Mouse (Mus musculus): Measurements from ENCODE around the gene Krt71. TPM values are rescaled to one million over a fixed set of nuclear protein-coding genes. Genes with fewer than 3 reads are reported as not detected.
"Not testable (repeated sequence)": the region's sequence is repeated elsewhere in the genome, so short reads cannot be mapped to it uniquely, and the experiment has no call there.

Krt71 gene
- total RNA-seq (2021) = not detected
- long read RNA-seq, experiment 1 = 0 reads
- long read RNA-seq, experiment 2 = 0 reads

DNA sequence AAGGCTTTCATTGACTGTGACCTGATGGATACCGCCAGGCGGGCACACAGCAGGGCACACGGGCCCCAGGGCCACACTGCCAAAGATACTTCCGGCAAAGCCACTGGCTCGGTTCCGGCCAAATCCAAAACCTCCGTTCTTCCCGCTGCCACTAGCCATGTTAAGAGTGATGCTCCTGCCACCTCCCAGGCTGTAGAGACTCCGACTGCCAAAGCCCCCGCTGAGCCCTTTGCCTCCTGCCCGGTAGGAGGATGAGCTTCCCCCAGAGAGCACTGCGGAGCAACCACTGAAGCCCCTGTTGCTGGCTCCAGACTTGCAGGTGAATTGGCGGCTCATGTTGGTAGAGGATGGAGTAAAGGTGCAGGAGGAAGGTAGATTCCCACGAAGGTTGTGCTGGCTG, at the start of gene Krt71:
TSS of gene Krt71 (minus strand) at position 399 of the 400 bp plus-strand sequence.
- DNase-seq (ENCODE audit: low spot score in 2 of 2) = no peak

DNA sequence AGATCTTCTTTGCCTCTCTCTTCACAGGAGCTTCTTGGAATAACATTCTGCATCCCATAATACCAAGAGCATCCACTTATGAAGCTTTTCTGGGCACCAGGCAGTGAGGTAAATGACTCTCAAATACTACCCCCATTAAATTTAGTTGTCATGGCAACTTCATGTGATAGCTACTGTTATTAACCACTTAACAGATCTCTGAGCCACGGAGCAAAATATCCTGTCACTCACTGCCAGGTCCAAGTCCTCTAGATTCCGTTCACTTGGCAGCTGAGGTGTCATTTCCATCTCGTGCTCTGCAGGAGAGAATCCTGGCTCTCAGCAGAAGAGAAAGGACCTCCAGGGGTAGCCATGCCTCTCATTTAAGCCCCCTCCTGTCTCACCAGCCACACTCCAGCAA, 48.0 kb upstream of the Krt71 start:
- DNase-seq (ENCODE audit: low spot score in 2 of 2) = no peak

DNA sequence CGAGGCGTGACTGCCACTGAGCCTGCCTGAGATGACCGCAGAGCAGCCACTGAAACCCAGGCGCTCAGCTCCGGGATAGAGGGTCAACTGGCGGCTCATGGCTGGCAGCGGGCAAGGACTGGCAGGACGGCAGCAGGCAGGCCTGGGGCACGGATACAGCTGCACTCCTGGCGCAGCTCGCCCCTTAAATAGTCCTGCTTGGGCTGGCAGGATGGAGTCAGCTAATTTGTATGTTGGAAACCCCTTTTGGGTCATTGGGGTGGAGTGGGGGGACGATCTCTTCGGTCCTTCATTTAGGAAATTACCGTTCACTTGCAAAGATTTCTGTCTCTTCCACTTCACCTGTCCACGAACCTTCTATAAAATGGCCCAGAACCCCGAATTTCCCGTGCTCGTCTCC, 43.5 kb upstream of the Krt71 start, which contains the start of gene Krt72:
TSS of gene Krt72 (minus strand) at position 101 of the 400 bp plus-strand sequence.
- no peak for DNase-seq (ENCODE audit: low spot score in 2 of 2)

DNA sequence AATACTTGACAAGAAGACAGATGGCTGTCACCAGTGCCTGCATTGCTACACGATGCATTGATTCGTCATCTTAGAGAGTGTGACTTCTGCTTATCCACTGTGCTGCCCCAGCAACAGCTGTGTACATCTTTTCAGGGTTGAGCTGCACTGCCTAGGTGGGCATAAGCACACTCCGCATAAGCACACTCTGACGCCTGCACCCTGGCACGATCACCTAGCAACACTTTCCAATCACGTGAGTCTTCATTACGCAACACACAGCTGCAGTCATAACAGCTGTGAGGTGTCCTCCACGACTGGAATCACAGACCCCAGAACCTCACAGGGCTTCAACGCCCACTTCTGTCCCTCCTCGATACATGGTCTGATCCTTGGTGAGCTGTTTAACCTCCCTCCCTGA, 30.5 kb upstream of the Krt71 start:
- DNase-seq (ENCODE audit: low spot score in 2 of 2) = no peak

DNA sequence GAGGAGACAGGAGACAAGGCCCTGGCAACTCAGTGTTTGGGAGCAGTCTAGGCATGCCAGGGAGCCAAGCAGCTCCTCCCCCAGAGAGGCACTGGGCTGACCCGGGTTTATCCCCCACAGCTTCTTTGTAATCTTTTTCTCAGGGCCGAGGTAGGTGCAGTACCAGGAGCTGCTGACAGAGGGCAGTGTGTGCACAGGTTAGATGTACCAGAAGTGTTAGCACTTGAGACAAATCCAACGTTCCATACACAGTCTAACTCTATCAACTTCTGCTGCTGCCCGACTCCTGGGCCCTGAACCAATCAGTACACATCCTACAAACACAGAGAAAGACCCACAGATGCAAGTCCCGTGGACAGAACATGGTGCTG, 29.8 kb upstream of the Krt71 start:
- DNase-seq (ENCODE audit: low spot score in 2 of 2) = peak; percentile 63 to 70

DNA sequence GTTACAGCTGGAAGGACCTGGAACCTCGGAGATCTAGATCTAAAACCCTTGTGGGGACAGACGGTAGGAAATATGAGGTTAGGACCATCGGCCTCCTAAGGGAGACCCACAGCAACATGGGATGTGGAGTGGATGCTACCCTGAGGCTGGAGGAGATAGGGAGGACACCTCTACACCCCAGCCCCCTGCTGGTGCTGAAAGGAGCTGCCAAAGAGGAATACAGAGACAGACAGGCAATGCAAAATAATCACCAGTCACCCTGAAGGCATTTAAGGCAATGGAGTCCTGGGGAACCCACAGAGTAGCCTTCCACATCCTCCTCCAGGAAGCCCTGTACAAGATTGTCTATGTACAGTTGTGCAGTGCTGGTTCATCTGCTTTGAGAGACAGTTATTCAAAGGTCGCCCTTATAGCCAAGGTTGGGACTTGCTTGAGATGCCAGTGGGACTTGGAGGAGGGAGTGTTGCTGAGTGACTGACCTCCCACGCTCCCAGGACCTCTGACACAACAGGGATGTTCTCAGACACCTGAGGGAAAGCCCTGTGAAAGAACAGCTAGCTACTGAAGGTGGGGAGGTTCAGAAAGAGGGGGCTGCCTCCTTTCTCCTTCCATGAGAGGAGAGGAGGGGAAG, 29.3 kb upstream of the Krt71 start:
- DNase-seq (ENCODE audit: low spot score in 2 of 2) = no peak

DNA sequence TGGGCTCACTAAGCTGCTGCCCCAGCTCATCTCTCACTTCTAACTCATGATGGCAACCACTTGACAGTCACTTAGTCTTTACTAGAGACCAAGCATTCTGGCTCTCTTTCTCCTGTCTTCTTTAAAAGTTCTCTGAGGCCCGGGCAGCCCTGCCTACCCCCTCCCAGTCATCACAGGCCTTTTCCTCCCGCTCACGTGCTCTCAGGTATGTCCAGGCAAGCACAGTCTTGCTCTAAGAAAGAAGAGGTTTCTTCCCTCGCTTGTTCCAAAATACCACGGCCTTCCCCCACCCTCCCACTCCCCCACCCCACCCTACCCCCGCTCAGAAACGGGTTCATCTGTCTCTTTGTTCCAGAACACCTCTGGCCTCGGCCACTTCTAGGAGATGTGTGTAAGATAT, 27.3 kb upstream of the Krt71 start:
- DNase-seq (ENCODE audit: low spot score in 2 of 2) = no peak

DNA sequence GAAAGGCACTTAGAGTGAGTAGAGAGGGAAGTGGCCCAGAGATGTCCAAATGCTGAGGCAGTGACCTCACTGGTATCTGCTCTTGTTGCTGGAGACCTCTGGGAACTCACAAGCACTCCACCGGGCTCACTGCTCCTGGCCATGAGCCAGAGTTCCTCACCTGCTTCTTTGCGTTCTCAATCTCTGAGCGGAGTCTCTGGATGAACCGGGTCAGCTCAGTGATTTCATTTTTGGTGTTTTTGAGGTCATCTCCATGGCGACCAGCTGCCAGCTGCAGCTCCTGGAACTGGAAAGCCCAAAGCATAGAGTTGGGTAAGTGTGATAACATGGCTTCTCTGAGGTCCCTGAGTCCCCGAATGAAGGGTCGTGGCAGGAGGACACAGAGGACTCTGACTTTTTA, 5.1 kb downstream of the Krt71 start:
- no peak for DNase-seq (ENCODE audit: low spot score in 2 of 2)

DNA sequence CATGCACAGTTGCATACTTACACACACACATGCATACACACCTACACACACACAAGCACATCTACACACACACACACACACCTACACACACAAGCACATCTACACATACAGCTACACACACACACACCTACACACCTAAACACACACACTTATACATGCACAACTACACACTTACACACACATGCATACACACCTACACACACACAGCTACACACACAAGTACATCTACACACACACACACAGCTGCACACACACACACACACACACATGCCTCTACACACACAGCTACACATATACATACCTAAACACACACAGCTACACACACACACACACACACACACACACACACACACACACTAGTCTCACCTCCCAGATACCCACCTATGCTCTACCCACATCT, 12.3 kb downstream of the Krt71 start:
- DNase-seq (ENCODE audit: low spot score in 2 of 2) = no peak

DNA sequence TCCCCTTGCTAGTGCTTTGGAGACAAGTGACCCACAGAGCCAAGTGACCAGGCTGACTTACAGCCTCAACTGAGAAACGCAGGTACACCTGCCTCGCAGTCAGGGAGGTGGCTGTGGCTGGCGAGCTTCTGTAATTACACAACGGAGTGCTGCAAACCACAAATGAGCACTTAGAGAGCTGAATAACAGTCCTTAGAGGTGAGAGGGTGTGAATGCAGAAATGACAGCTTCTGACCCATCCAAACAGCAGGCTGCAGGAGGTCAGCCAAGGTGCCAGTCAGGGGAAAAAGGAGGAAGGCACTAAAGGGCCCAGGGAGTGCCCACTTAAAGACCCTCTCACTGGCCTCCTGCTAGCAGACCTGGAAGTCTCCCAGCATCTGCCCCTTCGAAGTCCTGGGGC, 18.2 kb downstream of the Krt71 start:
- no peak for DNase-seq (ENCODE audit: low spot score in 2 of 2)

DNA sequence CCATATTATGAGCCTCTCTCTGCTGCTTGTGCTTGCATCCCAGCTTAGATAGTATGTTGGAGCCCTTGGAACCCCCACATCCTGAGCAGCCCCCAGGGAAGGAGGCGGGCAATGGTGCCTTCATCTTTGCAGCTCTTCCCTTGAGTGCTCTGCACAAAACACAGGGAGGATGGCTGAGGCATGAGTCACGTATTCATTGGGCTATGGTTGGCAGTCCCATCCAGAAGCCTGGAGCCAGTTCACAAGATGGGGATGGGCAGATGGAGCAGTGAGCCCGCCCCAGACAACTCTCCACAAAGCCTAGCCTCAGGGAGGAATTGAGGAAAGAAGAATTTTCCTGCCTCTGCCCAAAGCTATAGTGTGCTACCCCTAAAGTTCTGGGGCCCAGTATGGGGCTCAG, 27.1 kb downstream of the Krt71 start:
- DNase-seq (ENCODE audit: low spot score in 2 of 2) = no peak

DNA sequence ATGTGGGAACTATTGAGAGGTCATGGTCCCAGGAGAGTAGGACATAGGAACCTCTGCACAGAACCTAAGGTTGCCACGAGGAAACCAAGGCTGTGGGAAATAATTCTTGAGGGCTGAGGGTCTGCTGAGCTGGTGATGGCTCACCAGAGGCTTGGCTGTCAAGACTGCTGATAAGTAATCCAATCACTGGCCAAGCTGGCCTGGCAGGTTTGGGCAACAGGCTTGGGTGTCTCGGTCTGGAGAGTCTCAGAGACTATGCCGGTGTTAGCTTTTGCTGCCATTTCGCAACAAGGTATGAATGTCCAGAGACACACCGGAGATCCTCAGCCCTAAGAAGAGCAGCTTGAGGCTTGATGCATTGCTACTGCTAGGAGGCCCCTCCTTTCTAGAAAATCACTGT, 28.6 kb downstream of the Krt71 start:
- no peak for DNase-seq (ENCODE audit: low spot score in 2 of 2)

DNA sequence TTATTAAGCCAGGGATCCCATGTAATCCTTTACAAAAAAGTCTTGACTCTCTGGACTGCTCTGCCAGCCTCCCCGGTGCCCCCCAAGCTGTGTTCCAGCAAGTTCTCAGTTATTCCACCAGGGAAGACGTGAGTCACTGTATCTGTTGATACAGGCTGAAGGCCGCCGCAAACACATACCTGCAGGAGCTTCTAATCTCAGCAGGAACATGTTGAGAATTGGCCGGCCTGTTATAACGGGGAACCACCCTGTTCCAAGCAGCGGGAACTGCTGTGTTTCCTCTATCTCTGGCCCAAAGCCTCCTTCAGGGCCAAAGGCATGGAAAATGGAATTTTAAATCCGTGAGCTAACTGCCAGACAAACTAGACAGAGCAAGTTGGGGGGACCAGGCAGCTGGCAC, 29.2 kb downstream of the Krt71 start:
- DNase-seq (ENCODE audit: low spot score in 2 of 2) = no peak

DNA sequence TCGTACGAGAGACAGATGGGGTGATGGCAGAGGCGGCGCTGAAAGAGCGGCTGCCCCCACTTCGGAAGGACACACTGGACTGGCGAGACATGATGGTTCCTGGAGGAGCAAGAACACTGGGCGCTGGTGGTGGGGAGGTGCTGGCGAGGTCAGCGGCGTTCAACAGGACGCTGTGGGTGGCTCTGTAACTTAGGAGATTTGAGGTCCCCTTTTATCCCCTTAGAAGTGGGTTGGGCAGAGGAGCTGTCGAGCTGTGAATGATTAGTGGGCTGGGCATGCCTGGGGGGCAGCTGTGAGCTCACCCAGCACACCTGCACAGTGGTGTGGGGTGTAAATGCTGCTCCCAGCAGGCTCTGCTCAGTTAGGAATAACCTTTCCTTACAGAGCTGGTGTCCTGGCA, 30.2 kb downstream of the Krt71 start, which contains the start of gene Krt5:
TSS of gene Krt5 (minus strand) at position 179 of the 400 bp plus-strand sequence.
- DNase-seq (ENCODE audit: low spot score in 2 of 2) = no peak

DNA sequence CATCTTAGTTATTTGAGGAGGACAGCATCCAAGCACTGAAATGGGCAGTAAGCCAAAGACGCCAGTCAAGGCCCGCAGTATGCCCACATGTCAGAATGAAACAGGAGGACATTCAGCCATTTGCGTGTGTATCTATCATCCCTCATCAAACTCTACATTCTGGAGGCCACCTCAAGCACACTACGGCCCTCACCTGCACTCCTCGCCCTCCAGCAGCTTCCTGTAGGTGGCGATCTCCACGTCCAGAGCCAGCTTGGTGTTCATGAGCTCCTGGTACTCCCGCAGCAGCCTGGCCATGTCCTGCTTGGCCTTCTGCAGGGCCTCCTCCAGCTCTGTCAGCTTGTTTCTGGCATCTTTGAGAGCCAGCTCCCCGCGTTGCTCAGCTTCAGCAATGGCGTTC, 34.2 kb downstream of the Krt71 start:
- DNase-seq (ENCODE audit: low spot score in 2 of 2) = no peak

DNA sequence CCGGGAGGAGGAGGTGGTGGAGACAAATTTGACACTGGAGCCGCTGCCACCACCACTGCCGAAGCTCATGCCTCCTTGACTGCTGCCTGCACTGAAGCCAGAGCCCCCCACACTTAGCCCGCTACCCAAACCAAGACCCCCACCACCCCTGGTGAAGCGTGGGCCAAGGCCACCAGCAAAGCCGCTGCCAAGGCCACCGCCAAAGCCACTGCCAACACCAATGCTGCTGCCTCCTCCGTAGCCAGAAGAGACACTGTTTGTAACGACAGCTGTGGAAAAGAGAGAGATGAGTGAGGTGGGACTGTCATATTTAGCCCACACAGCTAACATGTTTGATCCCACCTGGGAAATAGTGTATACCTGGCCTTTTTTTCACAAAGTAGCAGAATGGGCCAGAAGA, 35.5 kb downstream of the Krt71 start:
- DNase-seq (ENCODE audit: low spot score in 2 of 2) = no peak

DNA sequence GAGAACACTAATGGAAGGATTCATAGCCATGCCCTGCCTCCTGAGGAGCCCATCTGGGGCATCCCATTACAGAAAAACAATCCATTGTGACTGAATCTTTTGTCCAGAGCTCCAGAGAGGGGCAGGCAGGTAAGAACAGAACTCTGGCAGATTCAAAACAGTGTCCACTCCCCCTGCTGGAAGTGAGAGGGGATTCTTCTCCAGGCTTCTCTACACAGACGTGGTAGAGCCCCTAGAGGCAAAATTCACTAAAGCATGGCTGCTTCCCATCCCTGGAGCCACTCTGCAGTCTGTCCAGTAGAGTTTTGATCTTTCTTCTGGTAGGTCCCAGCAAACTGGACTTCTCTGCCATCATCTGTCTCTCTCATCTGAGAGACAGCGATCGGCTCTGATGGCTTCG, 38.8 kb downstream of the Krt71 start:
- DNase-seq (ENCODE audit: low spot score in 2 of 2) = no peak

DNA sequence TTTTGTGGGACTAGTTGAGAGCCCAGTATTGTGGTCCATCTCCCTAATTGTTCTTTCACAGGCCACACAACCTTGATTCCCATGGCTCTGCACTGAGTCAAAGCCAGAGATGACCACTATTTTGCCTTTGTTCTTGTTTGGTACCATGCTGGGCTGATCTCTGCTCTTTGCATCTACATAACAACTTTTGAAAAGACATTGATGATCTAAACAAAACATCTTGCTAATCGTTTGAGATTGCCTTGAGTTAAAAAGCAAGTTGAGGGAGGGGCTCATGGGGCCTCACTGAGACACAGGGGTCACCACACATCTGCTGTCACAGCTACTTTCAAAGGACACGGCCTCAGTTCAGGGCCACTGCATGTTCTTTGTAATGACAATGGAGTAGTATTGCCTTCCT, 40.5 kb downstream of the Krt71 start:
- no peak for DNase-seq (ENCODE audit: low spot score in 2 of 2)

DNA sequence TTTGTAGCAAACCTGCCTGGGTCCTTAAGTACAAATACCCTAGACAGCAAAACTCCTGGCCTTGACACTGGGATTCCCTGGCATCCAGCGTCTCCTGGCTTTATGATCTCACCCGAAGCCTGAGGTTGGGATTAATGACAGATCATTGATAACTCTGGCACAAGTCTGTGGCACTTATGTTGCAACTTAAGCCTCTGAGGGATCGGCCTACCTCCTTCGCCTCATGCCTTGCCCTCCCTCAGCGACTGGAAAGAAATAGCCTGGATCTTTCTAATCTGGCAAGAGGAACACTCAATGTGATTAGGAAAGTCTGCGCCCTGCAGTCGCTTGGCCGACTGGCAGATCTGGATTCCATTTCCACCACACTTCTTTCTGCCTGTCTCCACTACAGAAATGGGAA, 43.0 kb downstream of the Krt71 start:
- no peak for DNase-seq (ENCODE audit: low spot score in 2 of 2)

DNA sequence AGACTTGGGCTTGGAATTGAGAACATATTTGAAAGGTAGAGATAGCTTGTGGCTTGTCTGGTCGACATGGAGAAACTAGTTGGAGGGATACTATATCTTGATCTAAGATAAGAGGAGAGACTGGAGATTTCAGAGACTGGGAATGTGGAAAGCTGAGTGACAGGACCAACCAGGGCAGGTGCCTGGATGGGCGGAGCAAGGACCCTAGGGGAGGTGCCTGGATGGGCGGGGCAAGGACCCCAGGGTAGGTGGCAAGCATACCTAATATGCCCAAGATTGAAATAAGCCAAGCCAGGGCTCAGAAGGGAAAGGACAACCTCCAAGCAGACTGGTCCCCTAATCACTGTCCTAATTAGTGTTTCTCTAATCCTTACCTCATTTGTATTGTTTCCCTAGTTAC, 43.7 kb downstream of the Krt71 start:
- no peak for DNase-seq (ENCODE audit: low spot score in 2 of 2)

DNA sequence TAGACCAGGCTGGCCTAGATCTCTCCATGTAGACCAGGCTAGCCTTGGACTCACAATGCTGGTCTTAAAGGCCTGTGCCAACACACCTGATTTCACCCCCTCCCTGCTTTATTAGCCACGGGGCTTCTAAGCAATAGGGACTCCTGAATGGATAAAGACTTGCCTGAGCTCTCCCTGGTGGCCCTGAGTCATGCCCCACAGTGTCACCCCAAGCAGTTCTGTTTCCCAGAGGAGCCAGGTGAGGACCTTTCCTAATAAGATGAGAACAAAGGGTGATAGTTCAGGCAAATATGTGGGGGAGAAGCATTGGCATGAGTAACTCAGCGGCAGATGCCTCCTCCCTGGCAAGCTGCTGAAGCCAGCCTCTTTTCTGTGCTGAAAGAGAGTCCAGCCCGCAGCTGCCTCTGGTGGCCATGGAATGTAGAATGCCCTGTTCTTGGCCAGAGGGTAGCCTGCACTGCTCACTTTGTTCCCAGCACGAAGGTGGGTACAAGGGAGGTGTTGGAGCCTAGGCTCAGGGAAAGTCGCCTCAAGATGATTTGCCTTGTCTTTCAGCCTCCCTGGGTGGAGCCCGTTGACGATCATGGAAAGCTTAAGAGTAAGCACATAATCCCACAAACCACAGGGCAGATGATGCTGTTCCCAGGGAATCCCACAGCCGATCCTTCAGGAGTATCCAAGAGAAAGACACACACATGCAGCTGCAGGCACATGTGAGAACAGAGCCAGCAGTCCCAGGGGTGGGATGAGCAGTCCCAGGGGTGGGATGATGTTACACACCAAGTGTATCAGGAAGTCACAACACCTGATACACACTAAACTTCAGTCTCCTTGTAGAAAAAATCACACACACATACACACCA, 45.4 kb downstream of the Krt71 start:
- no peak for DNase-seq (ENCODE audit: low spot score in 2 of 2)

DNA sequence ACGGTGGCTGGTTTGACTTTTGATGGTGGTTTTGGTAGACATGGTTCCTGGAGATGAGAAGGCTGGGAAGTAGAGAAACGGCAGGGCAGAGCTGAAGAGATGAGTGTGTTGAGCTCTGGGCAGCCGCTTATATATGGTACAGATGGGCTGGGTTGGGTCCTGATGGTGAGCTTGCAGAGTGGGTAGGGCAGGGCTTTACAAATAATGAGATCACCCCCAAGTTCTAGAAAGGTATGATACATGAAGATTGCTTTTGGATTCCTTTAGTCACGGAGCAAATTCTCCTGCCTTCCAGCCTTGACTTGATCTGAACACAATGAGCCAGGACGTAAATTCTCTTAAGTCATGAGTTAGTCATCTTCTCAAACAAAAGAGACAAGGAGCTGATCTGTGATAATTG, 48.7 kb downstream of the Krt71 start, which contains the start of gene Krt6a:
TSS of gene Krt6a (minus strand) at position 101 of the 400 bp plus-strand sequence.
- DNase-seq (ENCODE audit: low spot score in 2 of 2) = no peak

DNA sequence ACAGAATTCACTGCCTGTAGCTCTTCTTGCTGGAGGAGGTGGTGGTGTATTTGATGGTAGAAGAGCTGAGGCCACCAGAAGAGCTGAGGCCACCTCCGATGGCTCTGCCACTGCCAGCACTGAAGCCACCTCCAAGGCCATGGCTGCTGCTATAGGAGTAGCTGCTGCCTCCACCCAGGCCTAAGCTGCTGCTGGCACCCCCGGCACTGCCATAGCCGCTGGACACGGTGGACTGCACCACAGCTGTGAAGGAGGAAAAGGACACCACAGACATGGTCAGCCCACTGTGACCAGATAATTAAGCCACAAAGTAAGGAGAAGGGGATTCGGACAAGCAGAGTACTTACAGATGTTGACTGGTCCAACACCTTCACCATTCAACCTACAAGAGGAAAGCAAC, 52.4 kb downstream of the Krt71 start:
- not testable (repeated sequence) for DNase-seq (ENCODE audit: low spot score in 2 of 2)
